Mouse (Mus musculus): ENCODE data around the gene Dedd.
"Not testable (repeated sequence)": the region's sequence is repeated elsewhere in the genome, so short reads cannot be mapped to it uniquely, and the experiment has no call there.

DNA sequence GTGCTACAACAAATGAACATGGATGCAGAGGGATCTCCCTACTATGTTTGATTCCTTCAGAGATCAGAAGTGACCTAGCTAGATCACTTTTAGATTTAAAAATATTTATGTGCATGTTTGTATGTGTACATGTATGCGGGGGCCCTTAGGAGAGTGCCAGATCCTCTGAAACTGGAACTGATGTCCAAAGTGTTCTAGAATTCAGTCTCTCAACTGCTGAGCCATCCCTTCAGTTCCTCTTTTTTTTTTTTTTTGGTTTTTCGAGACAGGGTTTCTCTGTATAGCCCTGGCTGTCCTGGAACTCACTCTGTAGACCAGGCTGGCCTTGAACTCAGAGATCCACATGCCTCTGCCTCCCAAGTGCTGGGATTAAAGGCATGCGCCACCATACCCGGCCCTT lies 2.4 kb upstream of the Dedd start:
- TF ChIP-seq CHD2 (IDR thresholded peaks at IDR 0.05; ENCODE audit: low read depth, low read length); HCFC1 (IDR thresholded peaks at IDR 0.05; ENCODE audit: borderline replicate concordance, insufficient read depth, low read length); ZC3H11A (IDR thresholded peaks at IDR 0.05; ENCODE audit: borderline replicate concordance, low read depth, low read length); ZNF384 (IDR thresholded peaks at IDR 0.05; ENCODE audit: low read depth, low read length); MAFK (IDR thresholded peaks at IDR 0.05; ENCODE audit: insufficient read depth, low read depth, low read length): not testable (repeated sequence)
